Mouse (Mus musculus): ENCODE measurements at regions not wholly inside any gene's neighbourhood (a gene's known extent, or its start where the extent isn't known, plus 50 kb on each side); places are given as distances from the start of the nearest gene placed in this dataset.
"Not testable (repeated sequence)": the region's sequence is repeated elsewhere in the genome, so short reads cannot be mapped to it uniquely, and the experiment has no call there.

DNA sequence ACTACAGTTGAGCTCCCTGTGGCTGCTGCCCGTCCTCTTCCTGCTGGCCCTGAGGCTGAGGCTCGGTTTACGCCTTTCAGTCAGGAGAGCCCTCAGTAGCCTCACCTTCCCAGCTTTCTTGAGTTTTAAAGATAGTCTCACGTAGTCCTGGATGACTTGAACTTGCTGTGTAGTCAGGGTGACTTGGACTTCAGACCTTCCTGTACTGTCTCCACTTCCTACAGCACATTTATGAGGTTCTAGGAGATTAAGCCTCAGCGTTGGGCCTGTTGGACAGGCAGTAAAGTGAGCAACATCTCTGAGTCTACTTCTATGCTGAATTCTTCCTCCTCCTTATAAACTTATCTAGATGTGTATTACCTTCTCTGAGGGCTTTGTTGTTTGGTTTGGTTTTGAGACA is 546.2 kb downstream of the Zfp704 start:
- no peak for DNase-seq

GRCm38 (mm10) chr3:9061396-9061795 is 548.5 kb downstream of the Zfp704 start:
- no peak for DNase-seq

- DNase-seq, result not testable (repeated sequence)
Observed at GRCm38 (mm10) chr3:9057703-9058102, 552.2 kb downstream of the Zfp704 start.

DNA sequence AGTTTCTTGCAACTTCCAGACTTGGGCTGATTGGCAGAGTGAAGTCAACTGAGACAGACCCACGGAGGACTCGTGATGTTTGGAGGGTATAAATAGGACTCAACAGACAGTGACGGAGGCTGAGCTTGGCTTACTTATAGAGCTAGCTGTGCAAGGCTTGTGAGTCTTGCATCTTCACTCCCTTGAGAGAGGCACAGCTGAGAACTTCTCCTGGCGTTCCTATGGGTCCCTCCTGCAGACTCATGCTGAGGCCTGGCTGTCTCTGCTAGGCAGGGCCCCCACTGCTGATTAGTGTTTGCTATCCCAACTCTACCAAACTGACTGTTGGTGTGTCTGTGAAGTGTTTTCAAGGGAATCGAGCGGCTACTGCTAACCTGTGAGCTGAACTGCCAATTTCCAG is 553.0 kb downstream of the Zfp704 start:
- DNase-seq, result no peak

DNA sequence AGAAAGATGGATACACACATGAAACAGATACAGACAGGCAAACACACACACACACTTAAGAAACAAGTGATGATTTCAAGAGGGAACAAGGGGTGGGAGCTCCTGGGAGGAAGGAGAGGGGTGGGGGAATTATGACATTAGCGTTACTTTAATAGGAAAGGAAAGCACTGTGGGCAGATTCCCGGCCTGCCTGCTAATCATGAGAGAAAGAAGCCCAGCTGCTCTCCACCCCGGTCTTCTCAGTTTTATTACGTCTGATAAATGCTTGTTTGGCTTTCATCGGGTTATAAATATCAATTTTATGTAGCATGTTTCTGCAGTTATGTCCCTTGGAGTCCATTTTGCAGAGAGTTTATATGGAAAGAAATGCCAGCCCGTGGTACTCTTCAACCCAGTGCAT is 554.1 kb downstream of the Zfp704 start:
- no peak for DNase-seq

Data from cerebellum, adult 9-11 months (tissue).